Comparison of ENCODE assay signal across 10 mouse cellular contexts in genomic region chr5:103364791-103365699, GRCm38 (mm10). TPM values are rescaled to one million over a fixed set of nuclear protein-coding genes. Genes with fewer than 3 reads are reported as not detected.
DNase-seq lines count a peak whose midpoint lies in the region; ATAC-seq and TF ChIP-seq lines count a peak whose summit lies in the region.
"Had no signal": no experiment of that assay in that cellular context is flagged by ENCODE, and none has a peak within 500 bp of the region (broad histone marks: within the 10 kb centered on the region; RNA-seq: fewer than 3 reads in every experiment).

No protein-coding gene starts in this region.

- H3K4me1 ChIP-seq in stomach, embryonic 16.5 days (ENCODE audit: control insufficient read depth, insufficient read depth, low read length) = 0 out of 2 replicates have a peak, but pooled peaks cover 2% of the 10 kb centered on the region
- H3K4me1 ChIP-seq: midbrain, embryonic 15.5 days had no signal

- no peaks in the 10 kb centered on the region for H3K36me3 ChIP-seq in stomach, embryonic 16.5 days (ENCODE audit: control insufficient read depth, insufficient read depth, low read length)
- H3K36me3 ChIP-seq: limb, embryonic 13.5 days; midbrain, embryonic 15.5 days had no signal

- no peak overlapping the region for H3K9ac ChIP-seq in stomach, embryonic 16.5 days (ENCODE audit: low read length)
- H3K9ac ChIP-seq: limb, embryonic 13.5 days; midbrain, embryonic 15.5 days had no signal

- ATAC-seq in stomach, embryonic 16.5 days (ENCODE audit: insufficient read depth, low FRiP score) = peak; percentile 71
- ATAC-seq: midbrain, embryonic 15.5 days had no signal

- H3K9me3 ChIP-seq in stomach, embryonic 16.5 days (replicated peaks; ENCODE audit: control insufficient read depth, low read length) = no peaks in the 10 kb centered on the region
- H3K9me3 ChIP-seq: limb, embryonic 13.5 days; midbrain, embryonic 15.5 days had no signal

- no peak overlapping the region for H3K27ac ChIP-seq in layer of hippocampus, adult 2 months
- no peak overlapping the region for H3K27ac ChIP-seq in stomach, embryonic 16.5 days (ENCODE audit: low read length)
- H3K27ac ChIP-seq: limb, embryonic 13.5 days; midbrain, embryonic 15.5 days had no signal

- H3K27me3 ChIP-seq in stomach, embryonic 16.5 days (ENCODE audit: control insufficient read depth, insufficient read depth, low read length) = no peaks in the 10 kb centered on the region
- H3K27me3 ChIP-seq: midbrain, embryonic 15.5 days had no signal

- H3K4me3 ChIP-seq in layer of hippocampus, adult 2 months = peak overlapping the region; percentile 37
- H3K4me3 ChIP-seq in stomach, embryonic 16.5 days (replicated peaks; ENCODE audit: low read length) = no peak overlapping the region
- H3K4me3 ChIP-seq: limb, embryonic 13.5 days; midbrain, embryonic 15.5 days had no signal

- no peak for DNase-seq in layer of hippocampus, adult 2 months (ENCODE audit: low spot score in 2 of 2)
- no peak for DNase-seq in layer of hippocampus, adult 11-12 months (ENCODE audit: low spot score)
- peak; percentile 23 to 33 for DNase-seq in heart, postnatal 10 days
- DNase-seq in kidney, postnatal 4 days = peak; percentile 78 to 88
- no peak for DNase-seq in embryo, embryonic 10 days (ENCODE audit: low spot score)
- DNase-seq in spleen, postnatal 14 days (ENCODE audit: low spot score in 2 of 2) = no peak
- DNase-seq: cerebellum, adult 9-10 months had no signal

- intact Hi-C loops in heart, postnatal 10 days (cut with DNase I) = no loop called here

- H3K4me2 ChIP-seq in stomach, embryonic 16.5 days (ENCODE audit: low read depth, low read length) = no peak overlapping the region
- H3K4me2 ChIP-seq: limb, embryonic 13.5 days; midbrain, embryonic 15.5 days had no signal

- WGBS in stomach, embryonic 16.5 days = 81% methylated on average over 21 of the region's 21 CpGs

- no peak for TF ChIP-seq CTCF in layer of hippocampus, adult 2 months (conservative IDR thresholded peaks at IDR 0.05)

RNA-seq across cellular contexts. Expression of gene Ptpn13, which starts 59.9 kb away (rescaled TPM):
- total RNA-seq in layer of hippocampus, adult 2 months (2021) = 10 to 100 TPM in 1 of 2 experiments, 1 to 10 TPM in 1; 9.7 to 13.4 TPM
- 1 to 10 TPM; 9.8 TPM for total RNA-seq in heart, postnatal 10 days (2021)
- polyA plus RNA-seq in stomach, embryonic 16.5 days (2015; fragmentation: Nextera tagmentation; extraction: Ambion mirVana) = 16.8 and 18.8 TPM in 2 replicates

Comparison
In these comparisons a context has a peak if more than half of its experiments do, and no peak if none do; other contexts are left out.
1. DNase-seq: peak in heart, postnatal 10 days (2 of 2) and kidney, postnatal 4 days (2 of 2); none in layer of hippocampus, adult 2 months (0 of 2), layer of hippocampus, adult 11-12 months (single experiment), embryo, embryonic 10 days (single experiment) and spleen, postnatal 14 days (0 of 2).